Mouse (Mus musculus) neural tube, embryonic 10.5 days (tissue): ENCODE results near the gene Tomm34.
A peak's percentile ranks its signal among the peaks of the same experiment; 100 is the strongest.
"Not testable (repeated sequence)": the region's sequence is repeated elsewhere in the genome, so short reads cannot be mapped to it uniquely, and the experiment has no call there.

Experiments
- DNase-seq: peaks from one replicate; pipeline ENCODE4 v3.0.0-alpha.2; 2017; ENCODE audit warnings: low spot score; ENCODE audit errors: extremely low spot score

The Tomm34 gene

DNA sequence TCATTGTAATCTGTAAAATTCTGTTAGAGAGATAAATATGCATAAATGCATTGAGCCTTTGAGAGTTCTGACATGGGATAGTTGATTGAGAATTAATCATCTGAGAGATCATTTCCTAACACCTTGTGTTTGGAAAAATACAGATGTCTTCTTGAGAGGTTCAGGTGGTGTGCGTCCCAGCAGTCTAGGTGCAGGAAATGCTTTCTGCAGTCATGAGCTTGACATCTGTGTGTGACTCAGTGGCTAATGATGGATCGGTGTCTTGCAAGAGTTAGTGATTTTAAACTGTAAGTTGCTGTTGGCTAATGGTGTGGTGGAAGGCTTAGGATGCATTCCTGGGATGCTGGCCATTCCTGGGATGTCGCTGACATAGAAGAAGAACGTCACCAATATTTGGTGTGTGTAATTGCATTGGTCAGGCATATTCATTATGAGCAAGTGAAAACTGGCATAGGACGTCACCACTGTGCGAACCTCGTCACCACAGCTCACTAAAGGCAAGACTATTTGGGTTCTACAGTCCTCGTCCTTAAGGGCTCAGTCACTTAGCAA, 6.0 kb upstream of the Tomm34 start:
- DNase-seq, result no peak

DNA sequence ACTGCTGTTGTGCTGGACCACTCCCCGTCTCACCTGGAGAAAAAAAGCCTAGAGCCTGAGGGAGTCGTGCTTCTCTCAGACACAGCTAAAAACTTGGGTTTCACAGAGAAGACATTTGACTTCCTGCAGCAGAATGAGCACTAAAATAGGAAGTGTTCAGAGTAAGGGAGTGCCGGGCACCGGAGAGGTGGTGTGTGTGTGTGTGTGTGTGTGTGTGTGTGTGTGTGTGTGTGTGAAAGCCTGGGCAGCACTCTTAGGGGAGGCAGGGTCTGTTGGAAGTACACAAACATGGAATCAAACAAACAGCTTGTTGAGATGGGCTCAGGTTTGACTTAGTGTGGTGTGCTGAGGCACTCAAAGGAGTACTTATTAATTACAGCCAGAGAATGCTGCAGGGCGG, 4.1 kb upstream of the Tomm34 start:
- no peak for DNase-seq

DNA sequence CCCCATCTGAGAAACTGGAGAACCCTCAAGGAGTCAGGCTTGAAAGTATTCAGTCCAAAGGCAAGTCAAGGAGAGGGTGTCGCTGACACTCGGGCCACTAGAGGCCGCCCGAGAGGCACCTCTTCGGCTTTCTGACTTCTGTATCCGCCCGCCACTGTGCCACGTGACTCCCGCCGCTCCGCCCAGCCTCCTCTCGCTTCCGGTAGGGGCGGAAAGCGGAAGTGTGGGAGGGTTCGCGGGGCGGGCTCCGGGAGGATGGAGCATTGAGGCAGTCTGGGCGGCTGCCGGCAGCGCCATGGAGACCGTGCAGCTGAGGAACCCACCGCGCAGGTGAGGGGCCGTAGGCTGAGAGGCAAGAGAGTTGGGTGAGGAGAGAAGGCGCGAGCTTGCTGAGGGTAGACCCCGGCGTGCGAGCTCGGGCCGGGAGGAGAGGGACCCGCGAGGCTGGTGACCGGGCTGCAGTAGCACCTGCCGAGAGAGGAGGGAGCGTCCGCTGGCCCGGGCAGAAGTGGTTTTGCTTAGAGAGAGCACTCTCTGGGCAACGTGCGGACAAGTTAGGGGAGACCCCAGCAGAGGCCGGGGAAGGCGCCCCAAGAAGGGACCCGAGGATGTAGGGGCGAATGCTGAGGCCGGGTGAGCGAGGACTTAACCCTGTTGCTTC, 3.1 kb upstream of the Tomm34 start:
- peak; percentile 99 for DNase-seq

DNA sequence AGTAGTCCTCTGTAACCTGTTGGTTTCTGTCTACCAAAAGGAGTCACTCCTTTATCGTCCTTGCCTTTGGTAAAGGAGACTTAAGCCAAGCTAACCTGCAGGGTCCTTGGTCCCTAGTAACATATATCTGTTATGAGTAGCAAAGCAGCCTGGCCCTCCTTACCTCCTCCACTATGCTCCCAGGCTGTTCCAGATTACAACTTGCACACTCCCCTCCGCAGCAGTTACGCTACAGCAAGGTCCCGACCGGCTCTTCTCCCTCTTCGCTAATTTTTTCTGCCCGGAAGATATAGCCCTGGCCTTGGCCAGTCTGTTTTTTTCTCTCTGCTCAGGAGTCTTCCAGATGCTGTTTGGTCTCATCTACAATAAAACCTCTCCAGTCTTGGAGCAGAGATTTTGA, 2.2 kb upstream of the Tomm34 start:
- DNase-seq, result no peak

DNA sequence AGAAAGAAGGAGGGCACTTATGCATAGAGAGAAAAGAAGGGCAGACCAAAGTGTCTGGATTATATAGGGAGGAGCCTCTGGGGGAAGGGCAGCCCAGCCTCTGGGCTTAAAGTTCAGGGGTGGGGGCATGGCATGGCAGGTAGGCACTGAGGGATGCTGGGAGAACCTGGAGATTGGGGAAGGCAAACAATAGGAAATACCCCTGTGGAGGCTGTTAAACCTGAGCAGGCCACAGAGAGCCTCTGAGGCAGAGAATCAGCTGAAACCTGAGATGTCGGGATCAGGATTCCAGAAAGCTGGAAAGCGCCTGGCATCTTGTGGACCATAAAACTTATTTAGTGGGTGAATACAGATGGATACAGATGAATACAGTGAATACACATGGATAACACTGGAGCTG, 1.1 kb upstream of the Tomm34 start:
- DNase-seq, result no peak

DNA sequence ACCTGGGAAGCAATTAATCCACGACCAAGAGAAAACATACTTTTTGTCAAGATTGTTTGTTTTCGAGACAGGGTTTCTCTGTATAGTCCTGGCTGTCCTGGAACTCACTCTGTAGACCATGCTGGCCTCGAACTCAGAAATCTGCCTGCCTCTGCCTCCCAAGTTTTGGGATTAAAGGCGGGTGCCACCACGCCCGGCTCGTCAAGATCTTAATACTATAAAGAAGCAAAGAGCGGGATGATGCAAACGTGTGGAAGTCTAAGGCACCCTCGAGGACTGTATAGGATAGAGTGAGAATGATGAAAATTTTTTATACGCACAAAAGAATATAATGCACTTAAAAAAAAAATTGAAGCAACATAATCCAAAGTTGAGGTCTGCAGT, 460 bp upstream of the Tomm34 start:
- not testable (repeated sequence) for DNase-seq

DNA sequence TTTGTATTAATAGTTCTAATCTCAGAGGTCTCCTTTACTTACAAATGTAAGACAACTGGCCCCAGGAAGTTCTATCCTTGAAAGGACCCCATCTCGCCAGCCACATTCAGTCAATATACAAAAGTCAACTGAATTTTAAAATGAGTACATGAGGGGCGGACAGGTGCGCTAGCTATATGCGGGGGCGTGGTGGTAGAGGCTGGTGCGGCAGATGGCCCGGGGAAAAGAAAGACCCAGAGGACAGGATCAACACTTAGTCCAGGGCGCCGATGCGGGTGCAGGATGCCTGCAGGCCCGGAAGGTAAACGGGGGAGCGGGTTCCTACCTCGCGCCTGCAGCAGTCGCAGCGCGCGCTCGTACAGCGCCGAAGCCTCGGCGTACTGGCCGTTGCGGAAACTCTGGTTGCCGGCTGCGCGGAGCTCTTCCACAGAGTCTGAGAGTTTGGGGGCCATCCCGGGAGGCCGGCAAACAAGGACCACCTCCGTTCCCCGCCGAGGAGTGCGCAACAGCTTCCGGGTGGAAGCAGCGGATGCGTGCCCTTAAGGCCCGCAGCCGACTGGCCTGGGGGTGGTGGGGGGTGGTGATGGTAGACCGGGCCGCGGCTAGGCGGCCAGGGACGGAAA, 716 bp downstream of the Tomm34 start, which contains the start of gene Stk4:
Gene Stk4, plus strand, starts transcription at position 181 of the 623 bp plus-strand sequence.
- no peak for DNase-seq

DNA sequence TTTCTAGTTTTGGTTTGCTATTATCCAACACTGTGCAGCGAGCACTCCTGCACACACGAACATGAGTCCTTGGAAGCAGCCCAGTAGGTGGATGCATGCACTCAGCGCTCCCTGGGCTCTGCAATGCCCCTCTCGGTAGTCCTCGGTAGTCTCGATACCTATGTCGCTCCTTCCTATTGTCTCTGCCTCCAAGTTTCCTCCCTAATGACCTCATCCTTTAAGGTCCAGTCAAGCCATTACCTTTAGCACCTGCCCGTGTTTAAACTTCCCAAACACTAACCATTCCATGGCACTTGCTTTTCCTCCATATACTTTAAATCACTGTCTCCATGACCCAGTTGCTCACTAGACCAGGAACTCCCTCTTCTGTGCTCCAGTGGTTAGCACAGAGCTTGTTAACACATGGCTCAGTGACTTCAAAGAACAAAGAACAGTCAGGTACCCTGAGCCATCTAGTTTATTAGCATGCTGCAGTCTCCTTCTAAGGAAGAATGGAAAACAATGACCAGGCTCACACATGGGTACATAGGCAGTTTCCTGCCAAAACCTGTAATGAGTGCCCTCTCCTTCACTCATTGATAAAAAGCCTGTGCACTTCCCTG, 11.2 kb downstream of the Tomm34 start:
- DNase-seq, result no peak

DNA sequence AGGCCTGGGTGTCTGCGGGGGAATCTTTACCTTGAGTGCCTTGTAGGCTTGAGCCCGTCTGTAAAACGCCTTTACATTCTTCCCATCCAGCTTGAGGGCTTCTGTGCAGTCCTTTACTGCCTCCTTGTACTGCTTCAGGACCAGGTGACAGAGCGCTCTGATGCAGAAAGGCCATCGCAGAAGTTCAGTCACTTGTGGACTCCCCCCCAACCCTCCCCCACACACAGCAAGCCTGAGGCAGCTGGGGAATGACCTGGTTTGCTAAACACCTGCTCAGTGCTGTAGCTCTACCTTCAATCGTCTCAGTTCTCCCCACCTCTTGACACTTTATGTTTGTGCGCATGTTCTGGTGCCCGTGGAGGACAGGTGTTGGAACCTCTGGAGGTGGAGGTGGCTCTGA, 16.3 kb downstream of the Tomm34 start:
- no peak for DNase-seq

DNA sequence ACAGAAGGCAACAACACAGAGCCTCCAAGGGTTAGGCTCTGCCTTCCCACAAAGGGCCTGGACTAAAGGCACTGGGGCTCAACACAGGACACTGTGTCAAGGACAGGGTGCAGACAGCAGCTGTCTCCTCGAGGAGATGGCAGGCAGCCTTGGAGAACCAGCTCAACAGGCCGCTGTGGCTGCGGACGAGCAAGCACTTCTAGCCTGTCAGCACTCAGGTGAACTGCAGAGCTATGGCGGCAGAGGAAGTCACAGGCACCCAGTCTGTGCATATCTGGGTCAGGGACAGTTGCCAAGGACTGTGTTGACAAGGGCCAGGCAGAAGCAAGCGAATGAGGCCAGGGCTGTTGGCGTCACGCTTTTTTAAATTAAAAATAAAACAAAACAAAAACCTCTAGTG, 17.2 kb downstream of the Tomm34 start:
- DNase-seq, result no peak

DNA sequence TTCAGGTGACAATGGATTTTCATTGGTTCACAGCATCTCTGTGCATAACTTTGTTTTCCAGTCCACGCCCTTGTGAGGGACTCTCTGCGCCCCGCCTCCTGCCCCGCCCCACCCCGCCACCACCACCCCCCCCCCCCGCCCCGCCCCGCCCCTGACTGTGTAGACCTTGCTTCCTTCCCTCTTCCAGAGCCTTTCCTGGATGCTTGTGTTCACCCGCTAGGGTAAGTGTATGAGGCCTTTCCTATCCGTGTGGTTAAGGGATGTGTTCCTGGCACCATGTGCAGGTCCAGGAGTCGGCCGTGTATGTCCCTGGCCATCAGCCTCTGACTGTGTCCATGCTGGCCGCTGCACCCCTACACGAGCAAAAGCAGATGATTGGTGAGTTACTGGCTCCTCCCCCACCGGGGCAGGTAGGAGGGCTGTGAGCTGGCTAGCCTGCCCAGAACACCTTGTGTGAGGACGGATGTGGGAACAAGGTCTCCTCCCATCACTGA, 23.7 kb downstream of the Tomm34 start:
- DNase-seq, result peak; percentile 31

DNA sequence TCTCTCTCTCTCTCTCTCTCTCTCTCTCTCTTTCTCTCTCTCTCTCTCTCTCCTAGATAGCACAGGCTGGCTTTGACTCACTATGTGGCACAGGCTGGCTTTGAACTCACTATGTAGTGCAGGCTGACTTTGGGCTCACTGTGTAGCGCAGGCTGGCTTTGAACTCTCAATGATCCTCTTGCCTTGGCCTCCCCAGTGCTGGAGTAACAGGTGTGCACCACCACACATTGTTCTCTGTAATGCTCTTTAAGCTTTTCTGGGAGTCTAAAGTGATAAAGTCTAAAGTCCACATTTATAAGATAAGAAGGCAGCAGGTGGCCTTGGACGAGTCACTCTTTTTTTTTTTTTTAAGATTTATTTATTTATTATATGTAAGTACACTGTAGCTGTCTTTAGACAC, 29.4 kb downstream of the Tomm34 start:
- DNase-seq, result no peak

DNA sequence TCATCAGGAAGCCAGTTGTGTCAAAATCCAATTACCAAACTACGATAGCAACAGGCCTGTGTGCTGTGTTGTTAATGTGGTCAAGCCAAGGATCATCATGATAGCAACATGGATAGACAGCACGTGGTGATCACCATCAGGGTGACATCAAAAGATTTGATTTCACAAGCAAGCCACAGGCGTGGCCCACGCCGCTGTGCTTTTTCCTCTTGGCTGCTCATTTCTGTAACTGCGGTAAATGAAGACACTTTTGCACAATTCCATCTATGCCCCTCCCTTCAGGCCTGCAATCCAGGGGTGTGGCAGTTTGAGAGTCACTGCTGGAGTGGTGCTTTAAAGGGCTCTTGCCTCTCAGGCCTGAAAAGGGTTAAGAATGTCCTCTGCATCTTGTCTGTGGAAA, 30.0 kb downstream of the Tomm34 start:
- no peak for DNase-seq

DNA sequence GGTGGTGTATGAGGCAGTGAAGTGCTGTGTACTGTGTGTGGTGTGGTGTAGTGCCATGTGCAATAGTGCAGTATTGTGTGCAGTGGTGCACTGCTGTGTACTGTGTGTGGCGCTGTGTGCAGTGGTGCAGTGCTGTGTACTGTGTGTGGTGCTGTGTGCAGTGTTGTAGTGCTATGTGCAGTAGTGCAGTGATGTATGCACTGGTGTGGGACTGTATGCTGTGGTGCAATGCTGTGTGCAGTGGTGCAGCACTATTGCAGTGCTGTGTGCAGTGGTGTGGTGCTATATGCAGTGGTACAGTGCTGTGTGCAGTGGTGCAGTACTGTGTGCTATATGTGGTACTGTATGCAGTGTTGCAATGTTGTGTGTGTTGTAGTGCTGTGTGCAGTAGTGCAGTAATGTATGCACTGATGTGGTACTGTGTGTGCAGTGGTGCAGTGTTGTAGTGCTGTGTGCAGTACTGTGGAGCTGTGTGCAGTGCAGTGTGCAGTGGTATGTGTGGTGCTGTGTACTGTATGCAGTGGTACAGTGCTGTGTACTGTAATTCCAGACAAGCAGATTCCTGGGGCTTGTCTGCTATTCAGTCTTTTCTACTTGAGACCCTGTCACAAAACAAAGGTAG, 32.5 kb downstream of the Tomm34 start:
- DNase-seq, result no peak

DNA sequence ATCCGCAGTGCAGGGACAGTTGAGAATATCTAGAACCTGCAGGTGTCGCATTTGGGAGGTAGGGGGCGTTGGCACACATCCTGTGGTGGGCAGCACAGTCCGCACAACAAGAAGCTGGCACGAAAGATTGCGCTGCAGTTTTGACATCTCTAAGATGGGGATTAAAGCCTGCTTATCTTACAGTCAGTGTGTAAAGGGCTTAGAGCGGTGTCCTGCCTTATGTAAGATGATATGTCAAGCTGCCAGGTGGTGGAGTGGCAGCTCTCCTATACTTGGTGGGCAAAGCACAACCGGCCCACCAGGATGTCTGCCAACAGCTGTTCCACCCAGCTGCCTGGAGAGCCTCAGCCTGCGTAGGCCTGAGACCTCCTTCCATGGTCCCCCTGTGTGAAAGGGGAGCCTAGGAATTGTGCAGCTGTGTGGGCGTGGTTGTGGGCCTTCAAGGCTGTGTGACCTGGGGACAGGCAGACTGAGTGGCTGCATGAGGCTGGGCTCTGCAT, 34.4 kb downstream of the Tomm34 start:
- DNase-seq, result no peak

DNA sequence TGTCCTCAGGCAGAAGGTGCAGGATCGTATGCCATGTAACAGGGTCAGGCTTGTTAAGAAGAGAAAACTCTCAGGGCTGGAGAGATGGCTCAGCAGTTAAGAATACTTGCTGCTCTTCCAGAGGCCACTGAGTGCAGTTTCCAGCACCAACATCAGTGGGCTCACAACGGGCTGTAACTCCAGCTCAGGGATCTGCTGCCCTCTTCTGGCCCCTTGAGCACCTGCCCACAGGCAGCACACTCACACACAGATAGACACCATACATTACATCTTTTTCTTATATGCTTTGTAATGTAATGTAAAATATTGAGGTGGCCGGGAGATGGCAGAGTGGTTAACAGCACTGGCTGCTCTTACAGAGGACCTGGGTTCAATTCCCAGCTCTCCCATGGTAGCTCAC, 38.0 kb downstream of the Tomm34 start:
- DNase-seq, result no peak

DNA sequence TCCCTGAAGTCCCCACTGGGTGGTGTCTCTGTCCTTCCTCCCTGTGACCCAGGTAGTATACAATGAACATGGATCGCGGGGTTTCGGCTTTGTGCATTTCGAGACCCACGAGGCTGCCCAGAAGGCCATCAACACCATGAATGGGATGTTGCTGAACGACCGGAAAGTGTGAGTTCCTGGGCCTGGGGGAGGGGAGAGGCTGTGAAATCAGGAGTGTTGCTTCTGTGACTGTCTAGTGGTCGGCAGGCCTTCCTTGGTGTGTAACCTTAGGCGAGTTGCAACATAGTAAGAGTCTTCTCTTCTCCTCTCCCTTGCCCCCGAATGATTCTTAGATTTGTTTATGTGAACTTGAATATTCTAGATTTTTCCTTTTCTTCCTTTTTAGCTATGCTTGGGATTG, 39.8 kb downstream of the Tomm34 start:
- no peak for DNase-seq

DNA sequence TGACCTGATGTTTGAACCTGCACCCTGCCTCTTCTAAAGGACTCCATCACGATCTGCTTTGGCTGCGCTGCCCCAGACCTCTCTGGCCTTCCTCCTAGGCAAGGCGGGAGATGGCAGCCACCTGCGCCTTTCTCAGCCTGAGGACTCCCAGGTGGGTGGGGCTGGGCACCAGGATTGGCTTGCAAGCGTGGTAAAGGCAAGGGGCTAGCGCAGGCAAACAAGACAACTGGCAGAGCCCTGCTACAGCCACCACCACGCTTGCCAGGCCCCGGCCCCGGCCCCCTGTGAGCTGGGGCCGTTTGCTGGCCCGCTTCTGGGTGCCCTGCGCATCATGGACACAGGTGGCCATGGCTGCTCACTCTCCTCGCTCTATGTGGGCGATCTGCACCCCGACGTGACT, 45.8 kb downstream of the Tomm34 start, which contains the start of gene Pabpc1l:
Gene Pabpc1l, plus strand, starts transcription at position 301 of the 400 bp plus-strand sequence.
- DNase-seq, result no peak

DNA sequence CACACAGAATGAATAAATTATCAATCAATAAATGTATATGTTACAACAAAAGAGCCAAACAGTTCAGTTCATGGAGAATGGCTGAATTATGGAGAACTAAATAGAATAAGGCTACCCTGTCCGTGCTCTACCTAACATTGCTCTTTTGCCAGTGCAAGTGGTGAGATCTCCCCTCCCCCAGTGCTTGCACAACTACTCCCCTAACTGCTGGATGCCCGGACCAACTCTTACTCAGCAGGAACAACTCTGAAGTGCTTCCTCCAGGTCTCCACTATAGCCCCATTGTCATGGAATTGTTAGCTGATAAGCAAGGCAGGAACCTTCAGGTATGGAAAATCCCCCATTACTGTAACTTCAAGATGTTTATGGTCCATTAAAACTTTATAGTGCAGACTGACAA, 48.9 kb downstream of the Tomm34 start:
- no peak for DNase-seq

DNA sequence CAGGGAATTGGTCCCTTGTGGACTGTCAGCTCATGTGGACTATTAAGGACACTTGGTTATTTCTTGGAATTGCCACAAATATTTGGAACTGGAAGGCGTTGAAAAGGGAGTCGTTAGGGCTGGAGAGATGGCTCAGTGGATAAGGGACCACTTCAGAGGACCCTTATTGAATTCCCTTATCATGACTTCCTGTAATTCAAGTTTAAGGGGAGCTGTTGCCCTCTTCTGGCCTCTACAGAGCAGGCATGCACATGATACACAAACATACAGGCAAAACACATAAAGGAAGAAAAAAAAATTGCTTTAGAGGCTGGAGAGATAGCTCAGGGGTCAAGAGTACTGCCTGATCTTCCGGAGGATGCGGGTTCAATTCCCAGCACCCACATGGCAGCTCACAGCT, 51.0 kb downstream of the Tomm34 start:
- DNase-seq, result no peak

DNA sequence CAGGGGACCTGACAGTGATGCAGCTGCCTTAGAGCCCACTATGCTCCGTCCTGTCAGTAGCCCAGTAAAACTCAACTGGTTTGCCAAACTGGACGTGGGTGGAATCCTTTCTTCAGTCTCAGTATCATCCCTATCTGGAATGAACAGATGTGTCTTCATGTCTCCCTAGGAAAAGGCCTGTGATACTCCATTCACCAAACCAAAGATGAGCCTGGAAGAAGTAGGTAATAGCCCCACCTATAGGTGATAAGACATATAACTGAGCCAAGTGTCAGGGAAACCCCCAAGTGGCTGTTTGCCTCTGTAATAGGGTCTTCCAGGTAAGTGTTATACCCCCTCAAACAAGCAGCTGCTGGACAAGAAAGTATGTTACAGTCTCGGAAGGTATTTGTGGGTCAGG, 52.1 kb downstream of the Tomm34 start:
- no peak for DNase-seq

DNA sequence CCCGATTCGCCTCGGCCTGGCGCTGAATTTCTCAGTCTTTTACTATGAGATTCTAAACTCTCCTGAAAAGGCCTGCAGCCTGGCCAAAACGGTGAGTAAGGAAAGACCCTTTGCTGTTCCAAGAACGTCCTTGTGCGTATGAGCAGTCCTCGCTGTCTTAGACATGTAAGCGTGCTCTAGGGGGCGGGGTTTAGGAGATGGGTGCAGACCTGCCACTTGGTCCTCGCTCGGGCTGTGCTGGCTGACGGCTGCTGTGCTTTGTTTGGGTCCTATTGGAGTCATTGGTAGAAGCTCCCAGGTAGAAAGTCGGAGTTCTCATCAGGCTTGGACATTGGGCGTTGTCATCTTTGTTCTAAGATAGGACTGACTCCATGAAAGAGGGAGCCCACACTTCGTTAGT, 55.7 kb downstream of the Tomm34 start:
- DNase-seq, result no peak
